Mouse (Mus musculus): ENCODE results near the gene P2ry14. TPM values are rescaled to one million over a fixed set of nuclear protein-coding genes. Genes with fewer than 3 reads are reported as not detected.
"Not testable (repeated sequence)": the region's sequence is repeated elsewhere in the genome, so short reads cannot be mapped to it uniquely, and the experiment has no call there.

The P2ry14 gene
- polyA plus RNA-seq, 1 experiment from 2014 or later: 1.7 TPM

GRCm38 (mm10) chr3:59125022-59125421, 28.4 kb downstream of the P2ry14 start:
- H3K9me3 ChIP-seq (replicated peaks): no peaks in the 10 kb centered on the region
- H3K27ac ChIP-seq: no peak overlapping the region
- peaks cover 42% of the 10 kb centered on the region for H3K4me1 ChIP-seq
- H3K9ac ChIP-seq: no peak overlapping the region
- peak; percentile 35; the same call in 1 of the 2 replicates for ATAC-seq
- no peak overlapping the region for H3K4me3 ChIP-seq
- H3K27me3 ChIP-seq (replicated peaks): no peaks in the 10 kb centered on the region
- H3K4me2 ChIP-seq: no peak overlapping the region
- WGBS (ENCODE audit: insufficient replicate concordance): 40% methylated on average over 5 of the region's 5 CpGs
- no peaks in the 10 kb centered on the region for H3K36me3 ChIP-seq

GRCm38 (mm10) chr3:59121780-59122449, 31.5 kb downstream of the P2ry14 start:
- WGBS (ENCODE audit: insufficient replicate concordance): 46% methylated on average over 7 of the region's 7 CpGs
- no peak for ATAC-seq
- no peaks in the 10 kb centered on the region for H3K36me3 ChIP-seq
- H3K9ac ChIP-seq: no peak overlapping the region
- peaks cover 45% of the 10 kb centered on the region for H3K4me1 ChIP-seq
- no peak overlapping the region for H3K4me3 ChIP-seq
- no peaks in the 10 kb centered on the region for H3K9me3 ChIP-seq (replicated peaks)
- no peak overlapping the region for H3K27ac ChIP-seq
- H3K27me3 ChIP-seq (replicated peaks): no peaks in the 10 kb centered on the region
- 0 out of 2 replicates have a peak overlapping the region, but pooled peaks have one; percentile 9 for H3K4me2 ChIP-seq

DNA sequence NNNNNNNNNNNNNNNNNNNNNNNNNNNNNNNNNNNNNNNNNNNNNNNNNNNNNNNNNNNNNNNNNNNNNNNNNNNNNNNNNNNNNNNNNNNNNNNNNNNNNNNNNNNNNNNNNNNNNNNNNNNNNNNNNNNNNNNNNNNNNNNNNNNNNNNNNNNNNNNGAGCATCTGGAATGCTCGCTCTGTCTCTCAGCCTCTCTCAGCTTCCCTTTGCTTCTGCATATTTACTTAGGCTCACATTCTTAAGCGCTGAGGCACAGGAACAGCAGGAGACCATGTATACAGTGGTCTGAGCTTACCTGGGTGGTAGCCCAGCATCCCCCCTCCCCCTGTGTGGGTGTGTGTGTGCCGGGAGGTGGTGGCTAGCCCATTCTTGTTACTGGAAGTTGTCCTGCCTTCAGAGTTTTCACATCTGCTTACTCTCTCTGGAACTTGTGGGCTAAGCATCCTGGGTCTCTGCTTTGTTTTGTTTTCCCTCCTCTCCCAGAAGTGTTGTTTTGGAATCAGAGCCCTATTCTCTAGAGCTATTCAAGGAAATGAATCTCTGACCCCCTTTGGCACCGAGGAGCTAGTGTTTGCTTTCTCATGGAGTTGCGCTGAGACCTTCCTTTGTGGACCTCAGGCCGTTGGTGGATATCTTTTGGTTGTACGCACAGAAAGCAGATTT, 32.2 kb downstream of the P2ry14 start:
- peaks cover 45% of the 10 kb centered on the region for H3K4me1 ChIP-seq
- ATAC-seq: no peak
- H3K4me2 ChIP-seq: no peak overlapping the region

DNA sequence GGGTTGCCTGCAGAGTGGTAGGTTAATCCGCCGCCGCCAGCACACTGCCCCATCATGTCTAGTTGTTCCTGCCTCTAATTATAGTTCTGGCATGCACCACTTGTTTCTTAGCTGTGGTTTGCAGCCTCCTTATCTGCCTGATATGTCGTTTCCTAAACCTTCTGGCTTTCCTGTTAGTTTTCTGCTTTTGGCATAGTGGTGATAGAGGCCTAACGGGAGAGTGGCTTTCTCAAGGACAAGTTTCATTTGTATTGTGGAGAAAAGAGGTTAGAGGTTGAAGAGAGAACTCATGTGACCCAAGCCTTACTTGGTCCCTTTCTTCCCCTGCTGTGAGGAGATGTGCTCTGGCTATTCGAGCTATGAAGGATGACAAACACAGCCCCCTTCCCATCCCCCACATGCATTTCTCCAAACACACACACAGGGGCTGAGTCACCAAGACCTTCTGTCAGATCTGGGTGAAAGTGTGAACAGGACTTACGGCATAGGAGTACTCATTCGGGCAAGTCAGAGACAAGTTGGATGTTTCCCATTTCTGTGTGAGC, 39.4 kb downstream of the P2ry14 start:
- 12% methylated on average over 8 of the region's 8 CpGs for WGBS (ENCODE audit: insufficient replicate concordance)
- Histone ChIP-seq H3K4me3 (no peak overlapping the region), H3K4me2 (peak overlapping the region; percentile 20; the same call in 1 of the 2 replicates), H3K9ac (no peak overlapping the region), H3K27me3 (replicated peaks) (no peaks in the 10 kb centered on the region), H3K27ac (peak overlapping the region; percentile 60), H3K9me3 (replicated peaks) (no peaks in the 10 kb centered on the region), H3K4me1 (peaks cover 31% of the 10 kb centered on the region), H3K36me3 (no peaks in the 10 kb centered on the region)
- peak; percentile 82 for ATAC-seq

More for the DNA sequence above, 32.2 kb downstream of the P2ry14 start:
- no peaks in the 10 kb centered on the region for H3K36me3 ChIP-seq
- no peaks in the 10 kb centered on the region for H3K9me3 ChIP-seq (replicated peaks)
- no peak overlapping the region for H3K9ac ChIP-seq
- WGBS (ENCODE audit: insufficient replicate concordance): 65% methylated on average over 7 of the region's 7 CpGs
- H3K27ac ChIP-seq: no peak overlapping the region
- no peak overlapping the region for H3K4me3 ChIP-seq
- no peaks in the 10 kb centered on the region for H3K27me3 ChIP-seq (replicated peaks)

DNA sequence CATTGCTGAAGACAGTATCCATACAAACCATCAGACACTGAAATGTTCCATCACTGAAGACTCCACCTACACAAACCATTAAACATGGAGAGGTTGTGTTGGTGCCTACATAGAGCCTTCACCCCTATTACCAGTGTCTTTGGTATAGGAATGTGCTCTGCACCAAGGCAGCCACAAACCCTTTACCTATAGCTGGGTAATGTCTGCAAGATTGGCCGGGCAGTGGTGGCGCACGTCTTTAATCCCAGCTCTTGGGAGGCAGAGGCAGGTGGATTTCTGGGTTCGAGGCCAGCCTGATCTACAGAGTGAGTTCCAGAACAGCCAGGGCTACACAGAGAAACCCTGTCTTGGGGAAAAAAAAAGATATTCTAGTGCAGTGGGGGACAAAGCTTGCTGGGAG, 40.1 kb downstream of the P2ry14 start:
- H3K9me3 ChIP-seq (replicated peaks); H3K4me3 ChIP-seq; ATAC-seq; H3K36me3 ChIP-seq; H3K9ac ChIP-seq; H3K27me3 ChIP-seq (replicated peaks); H3K4me2 ChIP-seq: not testable (repeated sequence)
- H3K4me1 ChIP-seq: peaks cover 30% of the 10 kb centered on the region
- 66% methylated on average over 4 of the region's 4 CpGs for WGBS (ENCODE audit: insufficient replicate concordance)
- H3K27ac ChIP-seq: peak overlapping the region; percentile 60

DNA sequence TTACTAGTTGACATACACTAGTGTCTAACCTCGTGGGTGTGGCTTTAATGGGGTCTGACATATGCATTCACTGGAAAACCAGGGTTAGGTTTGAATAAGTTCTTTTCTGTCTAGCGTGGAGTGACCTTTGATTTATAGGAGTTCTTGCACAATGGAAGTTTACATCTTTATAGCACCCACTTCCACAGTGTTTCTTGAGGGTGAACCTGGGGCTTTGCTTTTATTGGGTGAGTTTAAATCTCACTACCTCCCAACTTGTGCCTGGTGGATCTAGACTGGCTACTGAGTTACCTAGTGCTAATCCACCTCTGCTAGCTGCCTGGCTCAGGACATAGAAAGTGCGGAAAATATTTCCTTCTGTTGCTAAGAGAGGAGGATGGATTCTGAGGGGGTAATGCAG, 41.5 kb downstream of the P2ry14 start:
- no peak overlapping the region for H3K9ac ChIP-seq

DNA sequence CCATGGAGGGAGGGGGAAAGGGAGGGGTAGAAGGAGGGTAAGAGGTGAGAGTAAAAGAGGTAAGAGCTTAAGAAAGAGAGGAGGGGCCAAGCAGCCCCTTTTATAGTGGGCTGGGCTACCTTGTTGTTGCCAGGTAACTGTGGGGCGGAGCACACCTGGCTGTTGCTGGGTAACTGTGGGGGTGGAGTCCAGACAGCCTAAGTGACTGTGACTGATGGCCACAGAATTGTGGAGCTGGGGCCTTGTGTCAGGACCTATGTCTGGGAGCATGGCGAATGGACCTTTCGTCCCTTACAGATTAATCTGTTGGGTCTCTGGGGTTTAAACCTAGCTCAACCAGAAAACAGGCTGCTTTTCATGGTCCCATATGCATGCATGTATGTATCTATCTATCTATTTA, 43.6 kb downstream of the P2ry14 start:
- H3K9ac ChIP-seq; H3K27ac ChIP-seq; H3K27me3 ChIP-seq (replicated peaks); H3K9me3 ChIP-seq (replicated peaks); H3K36me3 ChIP-seq; ATAC-seq; H3K4me3 ChIP-seq; H3K4me2 ChIP-seq: not testable (repeated sequence)
- 73% methylated on average over 3 of the region's 3 CpGs for WGBS (ENCODE audit: insufficient replicate concordance)
- H3K4me1 ChIP-seq: peaks cover 25% of the 10 kb centered on the region

More for the DNA sequence above, 41.5 kb downstream of the P2ry14 start:
- Histone ChIP-seq H3K27ac (no peak overlapping the region), H3K4me2 (no peak overlapping the region), H3K4me3 (no peak overlapping the region), H3K9me3 (replicated peaks) (no peaks in the 10 kb centered on the region), H3K36me3 (no peaks in the 10 kb centered on the region), H3K4me1 (peaks cover 27% of the 10 kb centered on the region), H3K27me3 (replicated peaks) (no peaks in the 10 kb centered on the region)
- ATAC-seq: no peak
- 65% methylated on average over 3 of the region's 3 CpGs for WGBS (ENCODE audit: insufficient replicate concordance)

GRCm38 (mm10) chr3:59107439-59107838, 46.0 kb downstream of the P2ry14 start:
- Histone ChIP-seq H3K27ac (no peak overlapping the region), H3K36me3 (no peaks in the 10 kb centered on the region), H3K4me2 (no peak overlapping the region), H3K9ac (no peak overlapping the region), H3K4me1 (peaks cover 28% of the 10 kb centered on the region), H3K4me3 (no peak overlapping the region), H3K27me3 (replicated peaks) (no peaks in the 10 kb centered on the region), H3K9me3 (replicated peaks) (no peaks in the 10 kb centered on the region)
- 74% methylated on average over 4 of the region's 4 CpGs for WGBS (ENCODE audit: insufficient replicate concordance)
- ATAC-seq: no peak

DNA sequence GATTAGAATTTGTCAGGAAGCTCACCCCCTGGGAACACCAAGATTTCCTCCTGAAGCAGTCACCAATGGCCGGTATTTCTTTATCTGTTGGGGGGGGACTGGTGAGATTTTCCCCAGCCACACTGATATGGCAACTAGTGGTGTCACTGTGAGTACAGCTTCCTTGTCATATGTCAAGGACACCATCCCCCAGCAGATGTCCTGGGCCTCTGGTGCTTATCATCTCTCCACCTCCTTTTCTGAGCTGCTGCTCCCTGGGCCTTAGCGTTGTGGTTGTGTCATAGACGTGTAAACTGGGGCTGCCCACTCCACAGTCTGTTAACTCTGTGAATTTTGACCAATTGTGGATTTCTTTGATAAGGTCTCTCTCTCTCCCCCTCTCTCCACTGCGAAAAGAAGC, 49.0 kb downstream of the P2ry14 start:
- H3K4me2 ChIP-seq: no peak overlapping the region
- no peaks in the 10 kb centered on the region for H3K9me3 ChIP-seq (replicated peaks)
- H3K9ac ChIP-seq: no peak overlapping the region
- 11% methylated on average over 4 of the region's 4 CpGs for WGBS (ENCODE audit: insufficient replicate concordance)
- H3K36me3 ChIP-seq: no peaks in the 10 kb centered on the region
- peak; percentile 78 for ATAC-seq
- peaks cover 25% of the 10 kb centered on the region for H3K4me1 ChIP-seq
- no peak overlapping the region for H3K4me3 ChIP-seq
- H3K27ac ChIP-seq: no peak overlapping the region
- no peaks in the 10 kb centered on the region for H3K27me3 ChIP-seq (replicated peaks)

- Histone ChIP-seq H3K36me3 (no peaks in the 10 kb centered on the region), H3K4me1 (peaks cover 34% of the 10 kb centered on the region), H3K4me3 (no peak overlapping the region), H3K9ac (no peak overlapping the region), H3K4me2 (no peak overlapping the region), H3K27ac (no peak overlapping the region), H3K27me3 (replicated peaks) (no peaks in the 10 kb centered on the region), H3K9me3 (replicated peaks) (no peaks in the 10 kb centered on the region)
- WGBS (ENCODE audit: insufficient replicate concordance): 59% methylated on average over 2 of the region's 2 CpGs
- no peak for ATAC-seq
Measured at GRCm38 (mm10) chr3:59102146-59102545, 51.3 kb downstream of the P2ry14 start.

DNA sequence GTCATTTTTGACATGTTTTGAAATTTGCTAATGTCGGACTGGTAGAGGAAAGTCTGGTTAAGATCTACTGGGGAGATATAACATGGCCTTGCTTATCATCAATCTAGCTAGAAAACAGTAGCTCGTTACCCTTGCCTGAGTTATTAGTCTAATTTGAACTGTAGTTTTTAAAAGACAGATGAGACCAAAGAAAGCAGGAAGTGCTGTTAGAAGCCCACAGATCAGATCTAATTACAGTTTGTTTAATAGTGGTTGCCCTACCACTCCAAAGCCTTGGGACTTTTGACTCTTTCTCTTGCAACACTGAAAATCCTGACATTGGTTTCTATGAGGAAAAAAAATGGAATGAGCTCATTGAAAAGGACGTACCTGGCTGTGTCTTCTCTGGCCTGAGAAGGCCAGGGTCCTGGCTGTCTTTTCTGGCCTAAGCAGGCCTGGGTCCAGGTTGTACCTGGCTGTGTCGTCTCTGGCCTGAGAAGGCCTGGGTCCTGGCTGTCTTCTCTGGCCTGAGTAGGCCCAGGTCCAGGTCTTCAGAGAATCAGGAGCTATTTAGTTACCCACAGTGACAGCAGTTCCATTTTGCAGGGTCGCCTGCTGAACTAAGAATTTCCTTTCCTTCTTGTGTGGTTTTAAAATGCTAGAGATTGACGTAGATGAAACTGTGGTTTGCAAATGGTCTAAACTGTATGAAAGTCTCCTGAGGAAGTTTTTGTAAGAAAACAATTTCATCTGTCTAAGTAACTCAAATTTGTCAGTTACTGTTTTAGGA, 52.0 kb downstream of the P2ry14 start, which contains the start of gene Gpr171:
TSS of gene Gpr171 (minus strand) at position 604 of the 769 bp plus-strand sequence.
- 41% methylated on average over 6 of the region's 6 CpGs for WGBS (ENCODE audit: insufficient replicate concordance)

GRCm38 (mm10) chr3:59098540-59098939, 54.9 kb downstream of the P2ry14 start:
- Histone ChIP-seq H3K4me2 (no peak overlapping the region), H3K27me3 (replicated peaks) (no peaks in the 10 kb centered on the region), H3K9ac (no peak overlapping the region), H3K36me3 (no peaks in the 10 kb centered on the region), H3K9me3 (replicated peaks) (no peaks in the 10 kb centered on the region), H3K4me3 (no peak overlapping the region), H3K4me1 (peaks cover 17% of the 10 kb centered on the region), H3K27ac (no peak overlapping the region)
- 30% methylated on average over 10 of the region's 10 CpGs for WGBS (ENCODE audit: insufficient replicate concordance)
- no peak for ATAC-seq

More for the DNA sequence above, 52.0 kb downstream of the P2ry14 start, which contains the start of gene Gpr171:
- peaks cover 34% of the 10 kb centered on the region for H3K4me1 ChIP-seq
- H3K9me3 ChIP-seq (replicated peaks): no peaks in the 10 kb centered on the region
- no peaks in the 10 kb centered on the region for H3K36me3 ChIP-seq
- H3K27me3 ChIP-seq (replicated peaks): no peaks in the 10 kb centered on the region
- H3K4me3 ChIP-seq: no peak within 1 kb of the TSS
- H3K4me2 ChIP-seq: peak within 1 kb of the TSS; percentile 4; the same call in 1 of the 2 replicates
- no peak within 1 kb of the TSS for H3K9ac ChIP-seq
- H3K27ac ChIP-seq: no peak within 1 kb of the TSS
- ATAC-seq: no peak
